Mouse (Mus musculus): ENCODE measurements at regions not wholly inside any gene's neighbourhood (a gene's known extent, or its start where the extent isn't known, plus 50 kb on each side); places are given as distances from the start of the nearest gene placed in this dataset.

GRCm38 (mm10) chr5:33540259-33540658 lies 89.2 kb downstream of the Fam53a start:
- TF ChIP-seq GATA1 (IDR thresholded peaks at IDR 0.05; ENCODE audit: borderline replicate concordance, low read length) (no peak), FLI1 (IDR thresholded peaks at IDR 0.05; ENCODE audit: low read length) (no peak)
